Mouse (Mus musculus) intestine, embryonic 16.5 days (tissue): ENCODE results near the gene Btnl2. TPM values are rescaled to one million over a fixed set of nuclear protein-coding genes. Genes with fewer than 3 reads are reported as not detected.

Experiments used
- ATAC-seq: fragments of 200-750 bp; cut with Nextera tagmentation; 2 replicates; pipeline ENCODE4 v1.8.0; 2017; ENCODE audit warnings: moderate TSS enrichment, moderate library complexity
- H3K27ac ChIP-seq: fragments of 300-500 bp; sonication (generic); 2 replicates; pipeline ENCODE4 v1.5.1; 2014; ENCODE audit warnings: mild to moderate bottlenecking, low read length
- H3K27me3 ChIP-seq: fragments of 300-500 bp; sonication (generic); replicated peaks from 2 replicates; pipeline ENCODE4 v1.6.1; 2014; ENCODE audit warnings: low read length, control low read depth, mixed read lengths; ENCODE audit not compliant: control insufficient read depth, insufficient read depth
- H3K36me3 ChIP-seq: fragments of 300-500 bp; sonication (generic); 2 replicates; pipeline ENCODE4 v1.6.1; 2014; ENCODE audit warnings: low read length, control low read depth; ENCODE audit not compliant: control insufficient read depth, insufficient read depth
- H3K4me1 ChIP-seq: fragments of 300-500 bp; sonication (generic); 2 replicates; pipeline ENCODE4 v1.6.1; 2014; ENCODE audit warnings: low read length, control low read depth, mixed read lengths; ENCODE audit not compliant: control insufficient read depth, insufficient read depth
- H3K4me2 ChIP-seq: fragments of 300-500 bp; sonication (generic); 2 replicates; pipeline ENCODE4 v1.6.1; 2014; ENCODE audit warnings: low read depth, low read length, control low read depth
- H3K4me3 ChIP-seq: fragments of 300-500 bp; sonication (generic); 2 replicates; pipeline ENCODE4 v1.5.1; 2014; ENCODE audit warnings: mild to moderate bottlenecking, low read length
- H3K9ac ChIP-seq: fragments of 300-500 bp; sonication (generic); 2 replicates; pipeline ENCODE4 v1.6.1; 2014; ENCODE audit warnings: low read depth, low read length
- H3K9me3 ChIP-seq: fragments of 300-500 bp; sonication (generic); 2 replicates; pipeline ENCODE4 v1.6.1; 2016; ENCODE audit warnings: low read length, control low read depth; ENCODE audit not compliant: control insufficient read depth
- WGBS: fragments of 180-500 bp; shearing (Covaris S2); extraction: QIAGEN DNeasy Blood & Tissue Kit; methylation state at CpG from one replicate; pipeline ENCODE4 v1.1.7; 2014; 5-methylcytosine and 5-hydroxymethylcytosine counted together
- polyA plus RNA-seq: library from polyadenylated mRNA; unstranded; fragments of >200 nt; fragmentation: Nextera tagmentation; extraction: Ambion mirVana; gene quantifications from 2 replicates; pipeline ENCODE4 v1.2.1, GENCODE M21; 2015

The Btnl2 gene
- polyA plus RNA-seq, 1 experiment from 2014 or later, result 10.6 TPM

DNA sequence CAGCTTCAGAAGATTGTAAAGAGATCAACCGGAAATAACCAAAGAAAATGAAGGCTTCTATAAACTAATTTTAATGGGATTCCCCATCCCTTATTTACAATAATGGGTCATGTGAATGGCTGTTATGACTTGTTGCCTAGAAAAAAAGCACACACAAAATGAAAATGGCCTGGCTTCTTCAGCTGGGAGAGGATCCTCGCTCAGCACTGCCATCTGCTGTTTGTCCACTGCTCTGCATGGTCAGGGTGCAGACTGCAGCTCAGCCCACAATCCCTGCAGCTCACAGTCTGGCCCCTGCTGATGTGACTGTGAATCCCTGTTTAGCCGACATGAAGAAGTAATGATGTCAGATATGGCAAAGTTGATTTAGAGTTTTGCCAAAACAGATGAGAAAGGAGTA, 41.2 kb upstream of the Btnl2 start:
- no peak for ATAC-seq
- H3K36me3 ChIP-seq, result no peaks in the 10 kb centered on the region
- no peak overlapping the region for H3K27ac ChIP-seq
- H3K27me3 ChIP-seq, result no peaks in the 10 kb centered on the region
- no peak overlapping the region for H3K4me2 ChIP-seq
- H3K4me3 ChIP-seq, result no peak overlapping the region
- H3K9me3 ChIP-seq, result no peaks in the 10 kb centered on the region
- no peaks in the 10 kb centered on the region for H3K4me1 ChIP-seq
- 42% methylated on average over 3 of the region's 3 CpGs for WGBS
- H3K9ac ChIP-seq, result no peak overlapping the region

GRCm38 (mm10) chr17:34314286-34314685, 40.3 kb upstream of the Btnl2 start:
- Histone ChIP-seq H3K27me3 (no peaks in the 10 kb centered on the region), H3K9me3 (no peaks in the 10 kb centered on the region), H3K4me1 (no peaks in the 10 kb centered on the region), H3K27ac (no peak overlapping the region), H3K4me3 (no peak overlapping the region), H3K4me2 (no peak overlapping the region), H3K36me3 (no peaks in the 10 kb centered on the region), H3K9ac (no peak overlapping the region)
- no peak for ATAC-seq
- WGBS, result 58% methylated on average over 9 of the region's 9 CpGs

DNA sequence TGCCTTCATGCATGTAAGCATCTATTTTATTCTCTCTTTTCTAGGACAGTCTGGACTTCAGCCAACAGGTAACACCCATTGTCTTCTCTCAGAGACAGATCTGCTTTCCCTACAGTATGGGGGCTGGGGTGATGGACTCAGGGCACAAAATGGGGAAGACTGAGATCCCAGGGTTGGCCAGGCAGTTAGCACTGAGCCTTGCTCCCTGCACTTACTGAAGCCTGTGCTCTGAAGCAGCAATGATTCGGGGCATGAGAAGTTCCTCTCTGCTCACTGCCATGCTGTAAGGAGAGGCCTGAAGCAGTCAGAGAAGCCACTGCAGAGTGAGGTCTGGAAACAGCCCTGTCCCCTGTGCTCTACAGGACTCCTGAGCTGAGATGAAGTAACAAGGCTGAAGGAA, 39.1 kb upstream of the Btnl2 start:
- Histone ChIP-seq H3K4me3 (no peak overlapping the region), H3K4me2 (no peak overlapping the region), H3K27me3 (no peaks in the 10 kb centered on the region), H3K9me3 (no peaks in the 10 kb centered on the region), H3K36me3 (no peaks in the 10 kb centered on the region), H3K9ac (no peak overlapping the region), H3K4me1 (no peaks in the 10 kb centered on the region), H3K27ac (no peak overlapping the region)
- 83% methylated on average over 1 of the region's 1 CpGs for WGBS
- no peak for ATAC-seq

DNA sequence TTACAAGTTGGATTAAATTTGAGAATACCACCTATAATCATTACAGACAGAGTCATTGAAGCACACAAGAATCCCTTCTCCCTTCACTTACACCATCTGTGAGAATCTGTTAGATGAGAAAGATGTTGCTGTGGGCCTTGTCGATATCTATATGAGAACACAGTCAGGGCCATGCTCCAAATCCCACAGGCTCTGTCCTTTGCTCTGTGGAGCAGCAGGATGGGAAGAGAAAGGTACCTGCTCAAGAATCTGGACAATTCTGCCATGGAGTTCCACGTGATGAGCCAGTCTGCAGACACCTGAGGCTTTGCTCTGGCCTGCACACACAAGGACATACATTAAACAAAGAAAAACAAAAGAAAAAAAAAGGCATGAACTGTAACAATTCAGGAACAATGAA, 37.9 kb upstream of the Btnl2 start:
- Histone ChIP-seq H3K4me2 (no peak overlapping the region), H3K27me3 (no peaks in the 10 kb centered on the region), H3K36me3 (no peaks in the 10 kb centered on the region), H3K4me1 (no peaks in the 10 kb centered on the region), H3K9me3 (no peaks in the 10 kb centered on the region), H3K9ac (no peak overlapping the region), H3K27ac (no peak overlapping the region), H3K4me3 (no peak overlapping the region)
- no peak for ATAC-seq
- 75% methylated on average over 2 of the region's 2 CpGs for WGBS

DNA sequence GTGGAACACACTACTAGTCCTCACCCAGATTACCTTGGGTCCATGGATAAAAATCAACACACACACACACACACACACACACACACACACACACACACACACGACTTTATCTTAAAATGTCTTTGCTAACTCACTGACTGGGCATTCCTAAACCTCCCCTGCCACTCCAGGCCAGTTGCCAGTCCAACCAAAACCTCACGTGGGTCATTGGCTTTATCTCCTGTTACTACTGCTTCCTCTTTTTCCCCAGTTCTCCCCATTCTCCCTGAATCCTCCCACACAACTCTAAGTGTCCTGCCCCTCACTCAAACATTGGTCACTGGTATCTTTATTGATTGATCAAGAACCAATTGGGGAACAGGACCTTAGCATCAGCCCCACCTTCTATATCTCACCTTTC, 37.3 kb upstream of the Btnl2 start:
- H3K36me3 ChIP-seq, result no peaks in the 10 kb centered on the region
- H3K9me3 ChIP-seq, result no peaks in the 10 kb centered on the region
- no peak overlapping the region for H3K27ac ChIP-seq
- no peak for ATAC-seq
- WGBS, result 35% methylated on average over 2 of the region's 2 CpGs
- no peaks in the 10 kb centered on the region for H3K4me1 ChIP-seq
- no peak overlapping the region for H3K9ac ChIP-seq
- no peaks in the 10 kb centered on the region for H3K27me3 ChIP-seq
- no peak overlapping the region for H3K4me2 ChIP-seq
- no peak overlapping the region for H3K4me3 ChIP-seq

GRCm38 (mm10) chr17:34325436-34325835, 29.2 kb upstream of the Btnl2 start, which contains the start of gene H2-Eb2:
TSS of gene H2-Eb2 (plus strand) at chr17:34325665.
- 51% methylated on average over 4 of the region's 4 CpGs for WGBS
- Histone ChIP-seq H3K27ac (no peak within 1 kb of the TSS), H3K36me3 (no peaks in the 10 kb centered on the region), H3K27me3 (no peaks in the 10 kb centered on the region), H3K4me1 (no peaks in the 10 kb centered on the region), H3K9ac (no peak within 1 kb of the TSS), H3K9me3 (no peaks in the 10 kb centered on the region), H3K4me3 (no peak within 1 kb of the TSS), H3K4me2 (no peak within 1 kb of the TSS)
- ATAC-seq, result no peak

- Histone ChIP-seq H3K9me3 (no peaks in the 10 kb centered on the region; the same call in 1 of the 2 replicates), H3K27me3 (no peaks in the 10 kb centered on the region), H3K36me3 (no peaks in the 10 kb centered on the region), H3K9ac (no peak overlapping the region), H3K27ac (no peak overlapping the region), H3K4me2 (no peak overlapping the region), H3K4me3 (no peak overlapping the region), H3K4me1 (no peaks in the 10 kb centered on the region)
- no peak for ATAC-seq
- WGBS, result 74% methylated on average over 3 of the region's 3 CpGs
These were observed 28.2 kb upstream of the Btnl2 start for GRCm38 (mm10) chr17:34326373-34326772.

DNA sequence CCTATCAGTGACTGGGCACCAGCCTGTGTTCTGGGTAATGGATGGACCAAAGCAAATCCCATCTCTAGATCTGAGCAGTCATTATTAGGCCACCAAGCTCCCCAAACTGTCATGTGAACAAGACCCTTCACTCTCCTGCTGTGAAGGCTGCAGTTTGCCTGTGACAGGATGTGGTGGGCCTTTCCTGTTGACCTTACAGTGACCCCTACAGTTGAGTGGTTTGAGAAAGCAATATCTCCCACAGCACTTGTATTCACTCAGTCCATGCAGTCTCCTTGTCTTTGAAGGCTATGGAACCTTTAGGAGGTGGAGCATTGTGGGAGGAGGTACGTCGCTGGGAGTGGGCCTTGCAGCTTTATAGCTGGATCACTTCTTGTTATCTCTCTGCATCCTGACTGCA, 24.8 kb upstream of the Btnl2 start:
- H3K9me3 ChIP-seq, result peaks cover 5% of the 10 kb centered on the region; the same call in 1 of the 2 replicates
- no peaks in the 10 kb centered on the region for H3K36me3 ChIP-seq
- H3K4me3 ChIP-seq, result no peak overlapping the region
- no peaks in the 10 kb centered on the region for H3K4me1 ChIP-seq
- H3K4me2 ChIP-seq, result no peak overlapping the region
- H3K27ac ChIP-seq, result no peak overlapping the region
- H3K27me3 ChIP-seq, result no peaks in the 10 kb centered on the region
- 65% methylated on average over 2 of the region's 2 CpGs for WGBS
- no peak for ATAC-seq
- H3K9ac ChIP-seq, result no peak overlapping the region

GRCm38 (mm10) chr17:34331200-34331599, 23.4 kb upstream of the Btnl2 start:
- no peak for ATAC-seq
- Histone ChIP-seq H3K4me2 (no peak overlapping the region), H3K36me3 (no peaks in the 10 kb centered on the region), H3K27ac (no peak overlapping the region), H3K9me3 (peaks cover 5% of the 10 kb centered on the region; the same call in 1 of the 2 replicates), H3K4me3 (no peak overlapping the region), H3K9ac (no peak overlapping the region), H3K27me3 (no peaks in the 10 kb centered on the region), H3K4me1 (no peaks in the 10 kb centered on the region)
- WGBS, result 82% methylated on average over 1 of the region's 1 CpGs

DNA sequence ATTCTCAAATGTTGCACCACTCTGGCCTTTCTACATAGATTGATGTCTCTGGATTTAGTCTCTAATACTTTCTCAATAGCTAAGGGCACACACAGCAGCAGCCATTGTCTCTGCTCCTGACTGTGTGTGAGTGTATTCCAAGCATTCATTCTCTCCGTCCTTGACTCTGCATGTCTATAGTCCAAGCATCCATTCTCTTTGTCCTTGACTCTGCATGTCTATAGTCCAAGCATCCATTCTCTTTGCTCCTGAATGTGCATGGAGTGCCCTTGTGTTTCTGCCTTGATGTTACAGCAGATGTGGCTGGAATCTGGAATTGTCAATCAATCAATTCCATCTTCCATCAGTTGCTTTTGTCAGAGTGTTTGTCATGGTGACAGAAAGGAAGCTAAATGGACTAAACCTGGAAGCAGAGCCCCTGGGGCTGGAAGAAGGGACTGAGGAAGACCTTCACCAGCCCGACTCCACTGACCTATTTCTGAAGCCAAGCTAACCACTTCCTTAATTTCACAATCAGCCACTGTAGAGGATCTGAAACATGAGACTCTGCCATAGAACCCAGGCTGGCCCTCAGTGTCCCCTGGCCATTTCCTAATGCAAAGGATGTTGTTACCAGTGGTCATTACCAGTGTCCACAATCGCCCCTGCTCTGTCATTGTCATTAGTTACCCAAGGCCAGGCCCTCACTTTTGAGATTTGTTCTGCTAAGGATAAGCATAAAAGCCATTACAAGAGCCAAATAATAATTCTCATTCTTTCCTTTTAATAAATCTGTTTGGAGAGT, 13.8 kb upstream of the Btnl2 start:
- Histone ChIP-seq H3K36me3 (no peaks in the 10 kb centered on the region), H3K4me2 (no peak overlapping the region), H3K27me3 (no peaks in the 10 kb centered on the region), H3K27ac (no peak overlapping the region), H3K9ac (no peak overlapping the region), H3K4me1 (no peaks in the 10 kb centered on the region), H3K9me3 (no peaks in the 10 kb centered on the region), H3K4me3 (no peak overlapping the region)
- WGBS, result 52% methylated on average over 3 of the region's 3 CpGs
- no peak for ATAC-seq
